In the genomic region with DNA sequence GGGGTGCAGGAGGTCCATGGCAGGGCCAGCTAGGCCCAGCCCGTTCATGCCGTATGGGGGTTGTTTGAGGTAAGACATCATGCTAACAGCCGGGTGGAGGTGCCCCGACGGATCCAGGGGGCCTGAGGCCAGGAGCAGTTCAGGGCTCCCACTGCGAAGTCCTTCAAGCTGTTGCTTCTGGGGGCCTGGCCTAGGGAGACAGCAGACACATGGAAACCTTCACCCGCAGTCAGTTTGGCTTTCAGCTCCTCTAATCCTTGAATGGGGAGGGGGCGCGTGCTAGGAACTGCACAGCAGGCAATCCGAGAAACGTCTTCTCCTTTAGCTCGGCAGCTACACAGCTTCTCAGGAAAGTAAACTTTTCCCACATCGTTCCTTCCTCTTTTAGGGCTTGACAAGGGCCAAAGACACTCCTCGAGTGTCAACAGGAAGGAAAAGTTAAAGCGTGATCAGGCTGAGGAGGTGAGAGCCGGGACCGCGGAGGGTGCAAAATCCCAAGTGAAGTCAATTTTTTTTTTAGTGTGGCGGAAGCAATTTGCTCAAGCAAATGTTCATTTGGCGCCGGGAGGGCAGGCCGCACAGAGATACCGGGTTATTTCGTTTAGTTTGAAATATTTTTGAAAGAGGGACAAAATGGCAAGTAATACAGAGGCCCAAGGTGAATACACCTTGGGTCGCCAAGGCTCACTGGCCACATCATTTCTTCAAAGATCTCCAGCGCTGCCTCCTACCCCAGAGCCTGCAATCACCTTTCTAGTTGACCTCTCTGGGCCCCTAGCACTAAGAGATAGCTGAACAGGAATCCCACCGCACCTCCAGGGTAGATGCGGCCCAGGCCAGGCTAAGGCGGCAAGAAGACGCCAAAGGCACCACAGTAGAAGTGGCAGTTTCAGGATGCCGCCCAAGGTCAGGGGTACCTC, we compare ENCODE assay signal across 10 mouse cellular contexts. TPM values are rescaled to one million over a fixed set of nuclear protein-coding genes. Genes with fewer than 3 reads are reported as not detected.
DNase-seq lines count a peak whose midpoint lies in the region; ATAC-seq lines count a peak whose summit lies in the region.
"Had no signal": no experiment of that assay in that cellular context is flagged by ENCODE, and none has a peak within 500 bp of the region (broad histone marks: within the 10 kb centered on the region; RNA-seq: fewer than 3 reads in every experiment).

No protein-coding gene starts in this region.

- 0 out of 2 replicates have a peak overlapping the region, but pooled peaks have one; percentile 1 for H3K4me2 ChIP-seq in hindbrain, embryonic 13.5 days

- peaks cover 33% of the 10 kb centered on the region for H3K4me1 ChIP-seq in hindbrain, embryonic 13.5 days (replicated peaks)

- H3K27me3 ChIP-seq in hindbrain, embryonic 13.5 days: peaks cover 97% of the 10 kb centered on the region

- H3K9me3 ChIP-seq in hindbrain, embryonic 13.5 days: no peaks in the 10 kb centered on the region
- H3K9me3 ChIP-seq: heart, embryonic 15.5 days had no signal

- no peak overlapping the region for H3K9ac ChIP-seq in hindbrain, embryonic 13.5 days
- H3K9ac ChIP-seq: heart, embryonic 15.5 days had no signal

- WGBS in hindbrain, embryonic 13.5 days: 4% methylated on average over 31 of the region's 31 CpGs

- intact Hi-C loops in heart, postnatal 10 days (cut with DNase I): loop anchor here (10.0 kb wide), 1 partner anchor 205 kb away; no protein-coding TSS in a partner anchor

- no peaks in the 10 kb centered on the region for H3K36me3 ChIP-seq in hindbrain, embryonic 13.5 days
- H3K36me3 ChIP-seq: heart, embryonic 15.5 days had no signal

- peak; percentile 9 to 14 for DNase-seq in heart, postnatal 10 days
- DNase-seq in heart, postnatal 4 days: no peak
- peak; percentile 14 for DNase-seq in right cerebral cortex, postnatal 25 days
- DNase-seq in right cerebral cortex, adult 18-20 months: no peak
- peak; percentile 14 for DNase-seq in yolk sac, embryonic 10.5 days (ENCODE audit: low spot score)
- DNase-seq in testis, postnatal 14 days (ENCODE audit: low spot score): no peak
- DNase-seq in frontal cortex, adult 2 months (ENCODE audit: extremely low spot score in 1 of 2, low spot score in 1 of 2): no peak

- no peak overlapping the region for H3K27ac ChIP-seq in hindbrain, embryonic 13.5 days
- H3K27ac ChIP-seq: heart, embryonic 15.5 days had no signal

- H3K4me3 ChIP-seq in hindbrain, embryonic 13.5 days: peak overlapping the region; percentile 40

- no peak for ATAC-seq in hindbrain, embryonic 13.5 days (ENCODE audit: low FRiP score)

RNA-seq across cellular contexts. Expression of gene Otx1, which starts 3.0 kb away (rescaled TPM):
- not detected for total RNA-seq in heart, postnatal 10 days (2021)
- total RNA-seq in heart, postnatal 4 days (2021): under 1 TPM in 1 of 2 experiments, not detected in 1; 0.09 TPM
- 1.6 and 2.1 TPM in 2 replicates for polyA plus RNA-seq in hindbrain, embryonic 13.5 days (2015; fragmentation: Nextera tagmentation; extraction: Ambion mirVana)
- 3.5 and 3.7 TPM in 2 replicates for polyA plus RNA-seq in frontal cortex, adult 2 months (2012; rRNA removed)
- polyA plus RNA-seq: liver, embryonic 16.5 days had no signal

Comparison
In these comparisons a context has a peak if more than half of its experiments do, and no peak if none do; other contexts are left out.
1. DNase-seq: peak in heart, postnatal 10 days (2 of 2), right cerebral cortex, postnatal 25 days (single experiment) and yolk sac, embryonic 10.5 days (single experiment); none in heart, postnatal 4 days (single experiment), right cerebral cortex, adult 18-20 months (single experiment), testis, postnatal 14 days (single experiment) and frontal cortex, adult 2 months (0 of 2).